Mouse (Mus musculus) lung, postnatal 25 days (tissue): ENCODE results near the gene Ldb1.

Experiments
- DNase-seq: peaks from one replicate; pipeline ENCODE4 v3.0.0; 2022; ENCODE audit warnings: low spot score

Gene Ldb1

GRCm38 (mm10) chr19:46044993-46045695 lies at the start of gene Ldb1:
TSS of gene Ldb1 (minus strand) at chr19:46045214.
- DNase-seq, result peak; percentile 91

- DNase-seq, result no peak
Measured at GRCm38 (mm10) chr19:46094144-46094543, 49.1 kb upstream of the Ldb1 start.

GRCm38 (mm10) chr19:46091641-46092040 lies 46.6 kb upstream of the Ldb1 start:
- no peak for DNase-seq

- no peak for DNase-seq
Measured at GRCm38 (mm10) chr19:46087871-46088270, 42.9 kb upstream of the Ldb1 start.

- DNase-seq, result peak; percentile 24
Measured at GRCm38 (mm10) chr19:46086337-46086736, 41.3 kb upstream of the Ldb1 start.

GRCm38 (mm10) chr19:46085185-46085584 lies 40.2 kb upstream of the Ldb1 start:
- DNase-seq, result no peak

GRCm38 (mm10) chr19:46078535-46078934 lies 33.5 kb upstream of the Ldb1 start:
- no peak for DNase-seq

GRCm38 (mm10) chr19:46075616-46076607 lies 30.9 kb upstream of the Ldb1 start, which contains the start of gene Nolc1:
TSS of gene Nolc1 (plus strand) at chr19:46075863.
- DNase-seq, result peak; percentile 99

- DNase-seq, result no peak
Measured at GRCm38 (mm10) chr19:46074266-46074665, 29.3 kb upstream of the Ldb1 start.

- DNase-seq, result no peak
Measured at GRCm38 (mm10) chr19:46073285-46073684, 28.3 kb upstream of the Ldb1 start.

- DNase-seq, result no peak
Measured at GRCm38 (mm10) chr19:46068054-46068453, 23.0 kb upstream of the Ldb1 start.

GRCm38 (mm10) chr19:46060845-46061244 lies 15.8 kb upstream of the Ldb1 start:
- no peak for DNase-seq

GRCm38 (mm10) chr19:46058466-46058865 lies 13.5 kb upstream of the Ldb1 start:
- no peak for DNase-seq

GRCm38 (mm10) chr19:46056947-46057607 lies 12.1 kb upstream of the Ldb1 start:
- DNase-seq, result peak; percentile 77

GRCm38 (mm10) chr19:46056388-46056946 lies 11.5 kb upstream of the Ldb1 start:
- peak; percentile 98 for DNase-seq

GRCm38 (mm10) chr19:46055752-46056387 lies 10.9 kb upstream of the Ldb1 start:
- no peak for DNase-seq

- DNase-seq, result no peak
Measured at GRCm38 (mm10) chr19:46050462-46050861, 5.4 kb upstream of the Ldb1 start.

GRCm38 (mm10) chr19:46049129-46049528 lies 4.1 kb upstream of the Ldb1 start:
- no peak for DNase-seq

GRCm38 (mm10) chr19:46047426-46047825 lies 2.4 kb upstream of the Ldb1 start:
- no peak for DNase-seq

- DNase-seq, result no peak
Measured at GRCm38 (mm10) chr19:46046621-46047025, 1.6 kb upstream of the Ldb1 start.

GRCm38 (mm10) chr19:46045696-46046311 lies 790 bp upstream of the Ldb1 start:
- peak; percentile 76 for DNase-seq
